Mouse (Mus musculus): ENCODE measurements around the gene Plcb1.

GRCm38 (mm10) chr2:134966131-134966530 lies 180.3 kb downstream of the Plcb1 start:
- no peak for TF ChIP-seq FLI1 (IDR thresholded peaks at IDR 0.05; ENCODE audit: low read length)
- no peak for TF ChIP-seq GATA1 (IDR thresholded peaks at IDR 0.05; ENCODE audit: borderline replicate concordance, low read length)

Data from megakaryocyte, embryonic 14.5 days (primary cell).